Mouse (Mus musculus): ENCODE data around the gene Pde4a.

The Pde4a gene

DNA sequence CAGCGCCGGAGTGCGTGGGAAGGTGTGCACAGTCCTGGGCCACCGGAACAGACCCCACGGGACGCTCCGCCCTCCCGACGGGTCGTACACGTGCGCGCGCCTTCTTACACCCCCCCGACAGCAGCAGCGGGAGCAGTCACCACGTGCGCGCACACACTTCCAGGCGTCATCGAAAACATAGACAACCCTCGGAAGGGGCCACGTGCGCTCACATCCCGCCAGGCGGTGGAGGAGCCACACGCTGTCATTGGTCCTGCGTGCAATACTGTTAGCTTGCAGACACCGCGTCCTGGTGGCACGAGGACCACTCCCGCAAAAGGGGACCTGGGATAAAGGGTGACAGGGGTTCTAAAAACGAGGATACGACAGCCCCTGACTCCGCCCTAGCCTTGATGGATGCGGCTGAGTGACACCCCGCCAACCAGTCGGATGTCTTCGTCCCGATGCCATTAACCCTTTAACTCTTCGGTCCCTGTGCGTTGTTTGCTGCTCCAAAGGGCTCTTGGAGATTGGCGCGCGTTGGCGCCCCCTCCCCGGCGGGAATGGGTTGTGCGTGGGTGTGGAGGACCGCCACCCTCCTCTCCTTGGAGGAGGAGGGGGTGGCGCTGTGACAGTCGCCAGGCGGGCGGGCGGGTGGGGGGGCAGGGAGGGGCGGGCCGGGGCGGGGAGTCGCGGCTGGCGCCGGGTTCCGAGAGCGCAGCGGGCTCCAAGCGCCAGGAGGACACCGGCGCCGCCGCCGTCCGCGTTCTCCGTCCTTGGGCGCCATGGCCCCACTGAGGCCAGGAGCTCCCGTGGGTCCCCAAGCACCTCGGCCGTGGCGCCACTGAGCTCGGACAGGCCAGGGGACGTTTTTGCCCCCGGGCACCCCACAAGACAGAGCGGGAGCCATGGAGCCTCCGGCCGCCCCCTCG lies at the start of gene Pde4a:
Gene Pde4a (plus strand): TSS at position 674 of the 911 bp plus-strand sequence.
- no peak for DNase-seq (ENCODE audit: low read depth, low spot score)

DNA sequence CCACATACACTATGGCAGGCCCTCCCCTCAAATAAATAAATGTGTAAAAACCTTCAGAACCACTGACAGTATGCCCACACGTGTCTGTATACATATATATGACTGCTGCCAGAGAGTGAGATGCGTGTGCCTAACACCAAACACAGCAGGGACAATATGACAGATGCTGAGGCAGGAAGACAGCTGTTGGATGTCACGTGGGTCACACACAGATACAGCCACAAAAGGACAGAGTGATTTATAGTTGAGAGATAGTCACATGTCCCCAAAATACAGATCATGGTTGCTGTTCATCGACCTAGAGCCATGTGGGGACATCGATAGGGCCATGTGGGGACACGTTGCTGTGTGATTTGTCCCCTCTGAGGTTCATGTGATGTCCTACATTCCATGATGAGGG lies 48.4 kb upstream of the Pde4a start:
- no peak for DNase-seq (ENCODE audit: low read depth, low spot score)

DNA sequence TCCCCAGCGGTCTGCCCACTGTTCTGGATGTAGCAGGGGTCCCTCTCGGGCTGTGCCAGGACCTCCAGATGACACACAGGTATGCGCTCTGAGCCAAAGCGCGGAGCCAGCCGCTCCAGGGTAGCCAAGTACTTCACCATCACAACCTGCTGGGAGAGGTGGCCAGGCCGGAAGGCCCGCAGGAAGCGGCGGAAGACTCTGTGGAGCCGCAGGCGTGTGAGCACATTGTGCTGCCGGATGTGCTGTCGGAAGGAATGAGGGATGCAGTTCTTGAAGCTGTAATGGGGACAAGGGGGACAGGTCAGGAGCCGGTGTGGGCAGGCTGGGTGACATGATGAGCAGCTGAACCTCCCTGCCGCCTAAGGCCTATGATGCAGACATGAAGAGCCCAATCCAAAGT lies 44.0 kb upstream of the Pde4a start:
- no peak for DNase-seq (ENCODE audit: low read depth, low spot score)

DNA sequence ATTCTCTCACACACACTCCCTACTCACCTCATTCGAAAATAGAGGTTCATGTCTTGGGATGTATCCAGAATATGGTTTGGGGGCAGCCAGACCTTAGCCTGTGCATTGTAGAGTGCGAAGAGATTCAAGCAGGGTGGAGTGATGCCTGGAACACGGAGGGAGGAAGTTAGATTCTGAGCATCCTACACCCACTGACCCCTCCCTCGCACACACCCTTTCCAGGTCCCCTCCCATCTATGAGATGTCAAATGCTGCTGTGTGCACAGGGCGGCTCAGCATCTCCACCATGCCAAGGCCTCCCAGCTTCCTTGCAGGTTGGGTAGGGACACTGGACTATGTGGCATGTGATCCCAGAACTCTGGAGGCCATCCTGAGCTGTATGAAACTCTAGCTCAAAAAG lies 40.7 kb upstream of the Pde4a start:
- DNase-seq (ENCODE audit: low read depth, low spot score): no peak

DNA sequence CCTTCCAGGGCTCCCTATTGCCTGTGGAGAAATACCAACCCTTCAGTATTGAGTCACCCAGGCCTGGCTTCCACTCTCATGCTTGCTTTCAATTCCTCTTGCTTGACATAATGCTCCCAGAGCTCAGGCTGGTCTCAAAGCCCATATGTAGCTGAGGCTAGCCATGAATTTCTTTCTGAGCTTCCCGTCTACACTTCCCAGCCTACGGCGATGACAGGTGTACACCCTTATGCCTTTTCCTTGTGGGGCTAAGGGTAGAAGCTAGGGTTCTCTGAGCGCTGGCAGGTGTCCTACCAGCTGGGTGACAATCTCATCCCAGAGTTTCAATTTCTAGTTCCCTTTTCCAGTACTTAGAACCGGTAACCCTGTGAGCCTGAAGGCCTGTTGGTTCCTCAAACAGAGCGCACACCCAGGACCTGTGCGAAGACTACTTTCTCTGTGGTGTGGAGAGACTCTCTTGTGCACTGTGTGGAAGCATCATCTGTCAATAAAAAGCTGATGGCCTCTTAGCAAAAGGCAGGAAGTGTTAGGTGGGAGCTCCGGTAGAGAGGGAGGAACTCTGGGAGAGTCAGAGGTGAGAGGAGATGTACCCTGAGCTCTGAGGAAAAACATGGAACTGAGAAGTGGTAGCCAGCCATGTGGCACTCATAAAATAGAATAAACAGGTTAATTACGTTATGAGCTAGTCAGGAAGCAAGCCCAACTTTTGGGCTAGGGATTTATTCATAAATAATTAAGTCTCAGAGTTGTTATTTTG lies 39.8 kb upstream of the Pde4a start:
- DNase-seq (ENCODE audit: low read depth, low spot score): no peak

DNA sequence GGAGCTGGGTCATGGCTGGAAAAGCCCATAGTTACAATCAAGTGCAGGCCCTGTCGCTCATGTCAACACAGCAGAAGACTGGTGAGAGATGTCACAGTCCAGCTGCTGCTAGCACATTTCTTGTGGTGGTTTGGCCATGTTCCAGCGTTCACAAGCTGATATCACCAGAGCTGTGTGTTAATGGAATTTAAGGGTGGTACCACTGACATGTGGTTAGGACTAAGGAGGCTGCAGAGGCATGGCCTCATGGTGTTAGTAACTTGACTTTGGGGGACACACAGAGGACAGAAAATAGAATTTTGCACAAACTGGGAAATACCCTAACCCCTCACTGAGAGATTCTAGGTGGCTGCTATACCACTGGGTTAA lies 39.3 kb upstream of the Pde4a start:
- no peak for DNase-seq (ENCODE audit: low read depth, low spot score)

DNA sequence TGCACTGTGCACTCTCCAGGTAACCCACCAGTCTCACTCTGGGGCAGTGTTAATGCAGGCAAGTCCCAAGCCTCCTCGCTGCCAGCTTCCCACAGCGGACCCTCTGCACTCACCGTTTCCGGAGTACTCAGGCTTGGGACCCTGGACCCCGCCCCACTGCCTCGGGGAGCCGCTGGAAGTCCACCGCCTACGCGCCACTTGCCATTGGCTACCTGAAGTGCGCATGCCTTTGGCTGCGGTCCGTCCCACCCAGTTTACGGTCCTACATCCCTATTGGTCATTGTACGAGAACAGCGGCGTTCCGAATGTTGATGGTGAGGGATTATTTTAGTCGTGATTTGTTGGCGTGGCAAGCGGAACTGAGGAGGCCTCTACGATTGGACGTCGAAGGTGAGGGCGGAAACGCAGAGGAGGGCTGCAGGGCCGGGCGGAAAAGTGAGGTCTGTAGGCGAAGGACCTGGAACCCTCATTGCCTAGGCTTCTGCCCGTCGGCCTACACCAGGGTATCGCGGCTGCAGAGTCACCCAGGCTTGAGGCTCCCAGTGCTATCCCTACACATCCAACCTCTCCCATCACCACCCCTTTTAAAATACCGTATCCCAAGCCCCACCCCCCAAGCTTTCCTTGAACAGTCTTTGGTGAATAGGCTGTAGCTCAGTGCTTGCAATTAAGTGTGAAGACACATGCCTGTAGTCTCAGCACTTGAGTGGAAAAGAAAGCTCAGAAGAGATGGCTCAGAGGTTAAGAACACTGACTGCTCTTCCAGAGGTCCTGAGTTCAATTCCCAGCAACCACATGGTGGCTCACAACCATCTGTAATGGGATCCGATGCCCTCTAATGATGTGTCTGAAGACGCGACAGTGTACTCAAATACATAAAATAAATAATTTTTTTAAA lies 34.2 kb upstream of the Pde4a start, which contains the start of gene Tyk2:
Gene Tyk2 (minus strand): TSS at position 185 of the 898 bp plus-strand sequence.
- peak; percentile 96 for DNase-seq (ENCODE audit: low read depth, low spot score)

DNA sequence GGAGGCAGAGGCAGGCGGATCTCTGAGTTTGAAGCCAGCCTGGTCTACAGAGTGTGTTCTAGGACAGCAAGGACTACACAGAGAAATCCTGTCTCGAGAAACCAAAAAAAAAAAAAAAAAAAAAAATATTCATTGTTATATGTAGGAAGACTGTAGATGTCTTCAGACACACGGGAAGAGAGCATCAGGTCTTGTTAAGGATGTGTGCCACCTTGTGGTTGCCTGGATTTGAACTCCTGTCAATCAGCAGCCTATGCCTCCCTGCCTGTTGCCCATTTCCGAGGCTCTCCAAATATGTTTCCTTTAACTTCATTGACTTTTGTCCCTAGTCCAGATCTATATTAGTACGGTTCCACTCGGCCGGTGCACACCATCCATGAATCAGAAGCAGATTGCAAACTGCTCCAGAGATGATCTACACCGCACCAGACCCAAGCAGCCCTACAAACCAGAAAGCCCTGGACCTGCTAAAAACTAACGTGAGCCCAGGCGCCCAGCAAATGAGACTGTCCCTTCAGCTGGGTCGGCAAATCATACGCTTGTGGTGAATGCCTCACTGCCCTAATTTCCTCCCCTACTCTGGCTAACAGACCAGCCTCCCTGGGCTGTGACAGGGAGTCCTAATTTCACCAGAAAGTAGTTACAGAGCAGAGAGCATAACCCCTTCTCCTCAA lies 33.3 kb upstream of the Pde4a start:
- DNase-seq (ENCODE audit: low read depth, low spot score): no peak

DNA sequence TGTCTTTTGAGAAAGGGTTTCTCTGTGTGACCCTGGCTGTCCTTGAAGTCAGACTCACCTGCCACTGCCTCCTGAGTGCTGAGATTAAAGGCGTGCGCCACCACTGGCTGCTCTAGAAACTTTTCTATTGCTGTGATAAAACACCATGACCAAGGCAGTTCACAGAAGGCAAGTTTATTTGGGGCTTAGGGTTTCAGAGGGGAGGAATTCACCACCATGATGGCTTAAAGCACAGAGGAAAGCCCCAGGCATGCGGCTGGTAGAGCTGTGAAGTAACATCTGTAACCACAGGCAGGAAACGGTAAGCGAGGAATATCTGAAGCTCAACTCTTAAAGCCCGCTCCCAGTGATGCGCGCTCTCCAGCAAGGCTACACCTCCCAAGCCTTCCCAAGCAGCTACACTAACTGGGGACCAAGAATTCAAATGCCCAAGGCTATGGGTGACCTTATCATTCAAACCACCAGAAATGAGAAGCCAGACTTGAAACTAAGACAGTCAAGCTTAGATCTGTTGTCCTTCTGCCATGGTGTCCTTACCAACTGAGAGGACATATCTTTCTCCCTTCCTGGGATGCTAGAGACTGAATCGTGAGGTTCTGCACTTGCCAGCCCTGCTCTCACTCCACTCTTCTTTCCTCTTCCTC lies 32.3 kb upstream of the Pde4a start:
- no peak for DNase-seq (ENCODE audit: low read depth, low spot score)

DNA sequence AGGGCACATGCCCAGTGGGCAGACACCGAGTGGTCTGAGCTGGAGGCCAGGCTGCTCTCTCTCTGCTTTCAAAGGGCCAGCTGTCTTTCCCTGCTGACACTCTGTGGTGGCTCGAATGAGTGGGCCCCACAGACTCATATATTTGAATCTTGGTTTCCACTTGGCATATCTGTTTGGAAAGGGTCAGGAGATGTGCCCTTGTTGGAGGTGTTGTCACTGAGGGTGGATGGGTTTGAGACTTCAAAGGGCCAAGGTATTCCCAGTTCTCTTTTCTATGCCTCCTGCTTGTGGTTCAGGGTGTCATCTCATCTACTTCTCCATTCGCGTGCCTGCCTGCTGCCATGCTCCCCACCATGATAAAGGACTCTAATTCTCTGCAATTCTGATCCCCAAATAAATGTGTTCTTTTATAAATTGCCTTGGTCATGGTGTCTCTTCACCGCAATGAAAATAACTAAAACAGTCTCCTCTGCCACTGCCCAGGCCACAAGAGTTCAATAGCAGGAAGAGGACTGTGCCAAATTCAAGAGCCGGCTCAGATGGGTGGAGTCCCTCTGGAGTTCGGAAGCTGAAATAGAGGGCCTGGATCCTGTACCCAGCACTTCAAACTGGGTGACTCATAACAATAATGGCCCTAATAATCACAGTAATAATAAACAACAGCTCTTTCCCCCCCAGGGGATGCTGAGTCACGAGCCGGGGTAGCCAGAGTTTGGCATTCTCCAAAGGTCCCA lies 30.8 kb upstream of the Pde4a start:
- peak; percentile 73 for DNase-seq (ENCODE audit: low read depth, low spot score)

DNA sequence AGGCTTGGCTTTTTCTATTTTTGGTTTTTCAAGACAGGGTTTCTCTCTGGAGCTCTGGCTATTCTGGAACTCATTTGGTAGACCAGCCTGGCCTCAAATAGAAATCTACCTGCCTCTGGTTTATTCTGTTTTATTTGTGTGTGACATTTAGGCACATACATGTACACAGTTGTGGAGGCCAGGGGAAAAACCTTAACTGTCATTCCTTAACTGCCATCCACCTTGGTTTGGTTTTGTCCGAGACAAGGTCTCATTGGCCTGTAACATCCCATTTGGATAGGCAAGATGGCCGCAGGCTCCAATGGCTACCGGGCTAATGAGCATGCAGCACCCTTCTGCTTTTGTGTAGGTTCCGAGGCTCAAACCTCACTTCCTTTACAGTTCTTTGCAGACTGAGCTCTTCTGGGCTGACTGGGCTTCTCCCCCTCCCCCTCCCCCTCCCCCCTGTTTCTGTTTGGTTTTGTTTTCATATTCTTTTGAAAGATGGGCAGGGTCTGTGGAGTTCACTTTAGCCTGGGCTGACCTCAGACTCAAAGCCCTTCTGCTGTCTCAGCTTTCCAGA lies 30.1 kb upstream of the Pde4a start:
- no peak for DNase-seq (ENCODE audit: low read depth, low spot score)

DNA sequence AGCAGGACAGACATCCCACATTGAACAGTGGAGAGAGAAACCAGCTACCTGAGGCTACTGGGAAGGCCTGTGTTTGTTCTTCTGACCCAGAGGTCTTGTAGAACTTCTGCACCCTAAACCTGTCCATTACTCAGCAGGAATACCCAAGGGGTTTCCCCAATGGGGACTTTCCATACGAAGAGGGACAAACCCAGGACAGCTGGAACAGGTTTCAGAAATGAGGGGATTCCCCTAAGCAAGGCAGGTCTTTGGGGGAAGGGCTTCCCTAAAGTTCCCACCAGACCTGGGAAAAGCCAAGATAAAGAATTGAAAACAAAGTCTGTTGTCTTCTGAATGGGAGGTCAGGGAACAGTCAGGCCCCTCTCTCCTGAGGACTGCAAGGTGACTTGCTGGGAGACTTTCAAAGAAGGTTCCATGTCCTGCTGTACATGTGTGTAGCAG lies 29.6 kb upstream of the Pde4a start:
- DNase-seq (ENCODE audit: low read depth, low spot score): no peak

DNA sequence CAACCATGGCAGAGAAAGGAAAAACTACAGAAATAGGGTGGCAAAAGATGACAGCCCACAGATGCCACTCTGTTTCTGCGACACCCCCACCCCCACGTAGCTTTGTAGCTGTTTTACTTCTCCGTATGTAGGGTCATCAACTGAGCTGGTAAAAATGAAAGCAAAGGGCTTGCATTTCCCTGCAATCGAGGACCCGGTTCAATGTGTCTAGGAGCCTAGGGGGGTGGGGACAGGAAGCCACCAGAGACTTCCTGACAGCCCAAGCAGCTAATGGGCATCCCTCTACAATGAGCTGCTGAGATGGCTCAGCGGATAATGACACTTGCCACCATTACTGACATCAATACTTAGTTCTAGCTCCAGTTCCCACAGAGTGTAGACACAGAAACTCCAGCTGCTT lies 29.1 kb upstream of the Pde4a start:
- no peak for DNase-seq (ENCODE audit: low read depth, low spot score)

DNA sequence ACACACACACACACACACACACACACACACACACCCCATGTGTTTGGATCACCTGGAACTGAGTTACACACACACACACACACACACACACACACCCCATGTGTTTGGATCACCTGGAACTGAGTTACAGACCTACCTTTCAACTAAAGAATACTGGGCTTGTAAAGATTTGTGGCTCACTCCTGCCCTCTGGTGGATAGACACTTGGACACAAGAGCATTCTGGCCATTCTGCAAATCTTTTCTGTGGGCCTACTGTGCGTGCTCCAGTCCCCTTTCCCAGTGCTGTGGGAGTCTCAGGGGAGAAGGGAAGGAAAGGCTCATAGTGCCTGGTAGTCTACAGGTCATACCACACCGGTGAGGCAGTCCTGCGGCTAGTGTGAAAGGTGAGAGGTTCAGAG lies 28.3 kb upstream of the Pde4a start:
- DNase-seq (ENCODE audit: low read depth, low spot score): peak; percentile 47

DNA sequence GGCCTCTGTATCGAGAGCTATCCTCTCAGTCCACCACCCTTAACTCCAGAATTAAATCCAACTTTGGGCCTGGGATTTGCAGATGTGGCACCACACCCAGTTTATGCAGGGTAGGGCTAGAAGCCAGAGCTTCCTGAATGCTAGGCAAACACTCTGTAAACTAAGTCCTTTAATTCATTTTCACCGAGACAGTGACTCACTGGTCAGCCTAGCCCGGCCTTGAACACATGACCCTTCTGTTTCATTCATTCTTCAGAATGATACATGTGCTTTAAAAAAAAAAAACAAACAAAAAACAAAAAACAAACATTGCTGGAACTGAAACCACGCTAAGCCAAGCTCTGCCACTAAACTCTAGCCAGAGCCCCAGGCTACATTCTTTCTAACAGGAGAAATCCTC lies 27.1 kb upstream of the Pde4a start:
- DNase-seq (ENCODE audit: low read depth, low spot score): no peak

DNA sequence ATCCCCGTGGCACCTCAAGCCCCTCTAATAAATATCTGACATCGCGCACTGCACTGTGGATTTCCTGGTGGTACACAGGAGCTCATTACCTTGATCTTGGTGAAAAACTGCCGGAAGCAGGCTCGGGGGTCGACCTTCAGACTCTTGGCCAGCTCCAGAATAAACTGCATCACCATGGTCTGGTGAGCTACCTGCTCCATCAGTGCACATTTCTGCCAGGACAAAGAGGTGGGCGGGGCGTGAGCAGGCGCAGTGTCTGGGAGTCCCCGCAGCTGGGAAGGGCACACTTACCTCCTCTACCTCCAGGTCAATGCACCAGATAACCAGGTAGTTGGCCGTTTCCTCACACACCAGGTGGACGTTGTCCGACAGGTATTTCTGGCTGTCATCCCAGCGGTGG lies 23.6 kb upstream of the Pde4a start:
- DNase-seq (ENCODE audit: low read depth, low spot score): no peak

DNA sequence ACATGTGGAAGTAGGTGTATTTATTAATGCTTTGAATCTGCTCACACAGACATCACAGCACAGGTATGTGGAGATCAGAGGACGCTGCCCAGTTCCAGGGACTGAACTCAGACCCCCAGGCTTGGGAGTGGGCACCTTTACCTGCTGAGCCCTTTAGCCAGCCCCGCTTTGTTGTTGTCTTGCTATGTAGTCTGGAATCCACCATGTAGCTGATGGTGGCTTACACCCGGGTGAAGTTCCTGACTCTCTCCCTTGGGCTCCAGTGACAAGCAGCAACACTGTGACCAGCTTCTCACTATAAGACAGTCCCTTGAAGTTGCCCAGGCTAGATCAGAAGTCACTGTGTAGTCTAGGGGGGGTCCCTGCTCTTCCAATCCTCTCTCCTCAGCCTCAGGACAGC lies 21.2 kb upstream of the Pde4a start:
- no peak for DNase-seq (ENCODE audit: low read depth, low spot score)

DNA sequence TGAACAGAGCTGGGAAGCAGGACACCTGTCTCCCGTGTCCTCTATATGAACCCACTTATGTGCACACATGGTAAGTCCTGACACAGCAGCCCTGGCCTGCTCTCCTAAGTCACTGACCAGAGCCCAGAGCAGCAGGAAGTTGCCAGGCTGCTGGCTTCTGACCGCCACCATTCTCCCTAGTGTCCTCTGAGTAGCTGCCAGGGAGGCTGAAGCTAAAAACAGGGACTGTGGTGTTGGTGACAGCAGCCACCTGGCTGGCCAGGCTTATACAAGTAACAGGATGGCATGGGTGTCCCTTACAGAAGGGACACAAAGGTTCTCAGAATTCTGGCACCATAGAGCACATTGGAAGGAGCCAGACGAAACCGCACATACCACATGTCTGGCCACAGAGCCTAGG lies 20.1 kb upstream of the Pde4a start:
- DNase-seq (ENCODE audit: low read depth, low spot score): peak; percentile 78

DNA sequence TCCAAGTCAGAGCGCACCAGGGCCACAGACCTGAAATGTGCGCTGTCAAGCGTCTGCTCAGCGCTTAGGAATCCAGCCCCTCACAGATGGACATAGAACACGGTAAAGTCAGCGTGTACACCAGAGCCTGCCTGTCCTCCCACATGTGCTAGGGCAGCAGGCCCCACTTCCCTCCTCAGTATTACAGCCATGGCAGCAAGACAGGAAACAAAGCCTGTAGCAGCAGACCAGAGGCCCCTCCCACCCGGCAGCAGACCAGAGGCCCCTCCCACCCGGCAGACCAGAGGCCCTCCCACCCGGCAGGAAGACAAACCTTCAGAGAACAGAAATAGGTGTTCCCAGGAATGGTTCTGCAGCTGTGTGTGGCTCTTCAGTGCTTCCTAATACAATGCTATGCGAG lies 18.8 kb upstream of the Pde4a start:
- no peak for DNase-seq (ENCODE audit: low read depth, low spot score)

DNA sequence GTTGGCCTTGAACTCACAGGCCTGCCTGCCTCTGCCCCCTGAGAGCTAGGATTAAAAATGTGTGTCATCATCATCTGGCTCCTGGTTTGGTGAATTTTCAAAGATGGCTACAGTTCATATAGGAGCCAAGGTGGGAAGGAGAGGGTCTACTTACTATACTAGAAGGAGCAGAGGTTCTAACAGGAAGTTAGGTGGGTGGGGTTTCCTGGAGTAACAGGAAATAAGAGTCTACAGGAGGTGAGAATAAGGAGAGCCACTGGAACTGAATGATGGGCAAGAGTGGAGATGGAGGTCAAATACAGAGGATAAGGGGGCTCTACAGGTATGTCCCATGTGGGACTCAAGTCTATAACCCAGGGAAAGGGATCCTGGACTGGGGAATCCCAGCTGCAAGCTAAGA lies 17.1 kb upstream of the Pde4a start:
- DNase-seq (ENCODE audit: low read depth, low spot score): no peak

Data from skeletal muscle tissue, adult 2 months (tissue).